Mouse (Mus musculus) thymus, postnatal 0 days (tissue): ENCODE measurements around the gene Commd1. TPM values are rescaled to one million over a fixed set of nuclear protein-coding genes. Genes with fewer than 3 reads are reported as not detected.

Experiments used
- DNase-seq: peaks from one replicate; pipeline ENCODE4 v3.0.0-alpha.2; 2015; ENCODE audit warnings: low spot score
- polyA plus RNA-seq: library from polyadenylated mRNA; unstranded; fragments of >200 nt; fragmentation: Nextera tagmentation; extraction: Ambion mirVana; gene quantifications from 2 replicates; pipeline ENCODE4 v1.2.1, GENCODE M21; 2015

Gene Commd1
- polyA plus RNA-seq, 1 experiment from 2014 or later: 265 TPM

GRCm38 (mm10) chr11:22990393-22991126 lies 8.4 kb upstream of the Commd1 start, which contains the start of gene Cct4:
Gene Cct4 (plus strand): TSS chr11:22990519.
- peak; percentile 83 for DNase-seq

DNA sequence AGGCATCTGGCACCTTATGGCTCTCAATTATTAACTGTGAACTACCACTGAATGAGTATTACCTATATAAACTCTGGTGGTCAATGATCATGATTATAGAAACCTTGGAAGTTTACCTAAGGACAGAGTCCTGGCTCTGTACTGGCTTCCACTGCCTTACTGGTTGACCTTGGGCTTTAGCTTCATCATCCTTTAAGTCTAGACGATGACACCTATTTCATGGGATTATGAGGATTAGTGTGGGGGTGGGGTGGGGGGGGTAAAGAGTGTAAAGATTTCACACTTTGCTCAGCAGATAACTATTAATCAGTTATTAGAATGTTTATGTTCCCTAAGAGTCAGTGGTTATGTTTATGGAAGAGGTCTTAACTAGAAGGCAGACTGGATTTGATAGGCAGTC lies 7.6 kb upstream of the Commd1 start:
- DNase-seq: no peak

DNA sequence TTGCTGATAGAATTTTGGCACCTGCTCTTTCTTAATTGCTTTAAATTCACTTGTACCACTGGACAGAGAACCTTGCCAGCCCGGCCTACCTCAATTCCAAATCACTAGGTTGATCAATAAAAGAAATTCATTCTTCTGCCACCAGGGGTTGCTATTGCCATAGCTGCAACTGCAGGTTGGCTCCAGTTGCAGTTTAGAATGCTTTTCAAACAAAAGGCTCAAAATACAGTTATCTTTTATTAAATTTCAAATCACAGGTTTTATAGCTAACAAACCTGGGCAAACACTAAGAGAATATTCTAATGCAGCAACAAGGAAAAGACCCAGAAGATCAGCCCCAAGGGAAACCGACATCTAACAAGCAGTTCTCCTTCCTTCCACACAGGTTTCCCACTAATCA lies 5.2 kb upstream of the Commd1 start:
- peak; percentile 70 for DNase-seq

- DNase-seq: no peak
These were observed 3.3 kb upstream of the Commd1 start for GRCm38 (mm10) chr11:22985510-22985909.

DNA sequence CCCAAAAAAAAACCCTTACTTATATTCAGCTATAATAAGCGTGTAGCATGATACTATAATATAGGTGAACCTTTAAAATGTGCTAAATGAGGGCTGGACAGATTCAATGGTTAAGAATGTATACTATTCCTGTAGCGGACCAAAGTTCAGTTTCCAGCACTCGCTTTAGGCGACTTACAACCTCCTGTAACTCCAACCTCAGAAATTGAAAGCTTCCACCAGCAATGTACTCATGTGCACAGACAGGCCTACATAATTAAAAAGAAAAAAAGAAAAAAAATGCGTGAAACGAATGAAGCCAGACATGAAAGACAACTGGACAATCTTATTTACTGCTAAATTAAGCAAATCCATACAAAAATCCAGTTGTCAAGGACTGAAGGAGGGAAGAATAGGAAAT lies 664 bp upstream of the Commd1 start:
- no peak for DNase-seq

GRCm38 (mm10) chr11:22981543-22981950 lies 635 bp downstream of the Commd1 start:
- DNase-seq: no peak

GRCm38 (mm10) chr11:22981041-22981440 lies 1.1 kb downstream of the Commd1 start:
- no peak for DNase-seq

GRCm38 (mm10) chr11:22979221-22979620 lies 3.0 kb downstream of the Commd1 start:
- DNase-seq: no peak

- no peak for DNase-seq
These were observed 3.5 kb downstream of the Commd1 start for GRCm38 (mm10) chr11:22978711-22979110.

DNA sequence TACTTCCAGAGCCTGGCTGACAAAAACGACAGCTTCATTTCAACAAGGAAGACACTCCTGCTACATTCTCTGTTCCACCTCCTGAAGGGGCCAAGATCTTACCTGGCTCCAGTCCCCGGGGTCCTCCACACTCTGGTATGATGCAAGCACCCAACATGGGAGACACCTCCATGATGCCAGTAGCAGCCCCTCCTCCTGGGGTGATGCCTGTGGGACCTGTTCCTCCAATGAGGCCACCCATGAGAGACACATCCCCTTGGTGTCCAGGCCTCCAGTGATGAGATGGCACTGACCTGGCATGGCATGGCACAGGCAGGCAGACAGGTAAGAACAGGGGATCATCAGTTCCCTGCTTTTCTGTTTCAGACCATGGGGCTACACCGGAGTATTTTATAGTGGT lies 4.0 kb downstream of the Commd1 start:
- no peak for DNase-seq

GRCm38 (mm10) chr11:22973599-22973998 lies 8.6 kb downstream of the Commd1 start:
- no peak for DNase-seq

DNA sequence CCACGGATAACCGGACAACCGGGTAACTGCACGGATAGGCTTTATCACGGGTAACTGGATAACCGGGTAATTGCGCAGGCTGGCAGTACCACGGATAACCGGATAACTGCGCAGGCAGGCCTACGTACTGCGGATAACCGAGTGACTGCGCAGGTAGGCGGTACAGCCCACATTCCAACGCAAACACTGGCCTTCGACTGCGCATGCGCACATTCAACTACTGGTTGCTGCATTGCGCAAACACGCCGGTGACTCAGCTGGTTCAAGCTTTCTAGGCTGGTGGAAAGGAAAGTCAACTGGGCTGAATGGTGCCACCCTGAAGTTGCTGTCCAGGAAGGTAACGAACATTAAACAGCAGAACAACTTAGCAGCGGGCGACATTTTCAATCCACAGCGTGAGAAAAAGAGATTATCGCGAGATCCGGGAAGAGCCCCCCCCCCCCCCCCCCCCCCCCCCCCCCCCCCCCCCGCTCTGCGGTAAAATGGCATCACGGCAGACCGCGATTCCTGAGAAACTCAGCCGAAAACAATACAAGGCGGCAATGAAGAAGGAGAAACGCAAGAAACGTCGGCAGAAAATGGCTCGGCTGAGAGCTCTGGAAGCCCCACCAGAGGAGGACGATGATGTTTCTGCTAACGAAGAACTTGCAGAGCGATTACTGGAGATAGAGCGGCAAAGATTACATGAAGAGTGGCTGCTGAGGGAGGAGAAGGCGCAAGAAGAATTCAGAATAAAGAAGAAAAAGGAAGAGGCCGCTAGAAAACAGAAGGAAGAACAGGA lies 9.2 kb downstream of the Commd1 start:
- DNase-seq: peak; percentile 80

- peak; percentile 78 for DNase-seq
These were observed 10.1 kb downstream of the Commd1 start, which contains the start of gene Zrsr1 for GRCm38 (mm10) chr11:22971835-22972709. Gene Zrsr1 (plus strand): TSS chr11:22972005.

- no peak for DNase-seq
These were observed 11.6 kb downstream of the Commd1 start for GRCm38 (mm10) chr11:22970546-22970945.

DNA sequence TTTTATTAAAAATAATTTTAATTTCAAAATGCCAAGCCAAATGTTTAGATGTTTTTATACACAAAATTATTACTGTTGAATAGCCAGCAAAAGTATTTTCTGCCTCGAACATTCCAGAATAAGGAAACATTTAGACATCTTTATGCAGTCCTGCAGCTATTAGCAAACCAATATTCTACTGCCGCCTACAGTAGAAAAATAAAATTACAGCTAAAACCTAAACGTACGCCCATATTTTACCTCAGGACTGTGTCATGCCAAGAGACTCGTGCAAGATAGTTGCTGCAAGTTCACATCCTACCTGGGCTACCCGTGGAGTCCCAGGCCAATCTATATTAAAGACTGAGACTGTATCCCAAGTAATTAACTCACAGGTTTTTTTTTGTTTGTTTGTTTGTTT lies 12.7 kb downstream of the Commd1 start:
- peak; percentile 49 for DNase-seq

GRCm38 (mm10) chr11:22965503-22965902 lies 16.7 kb downstream of the Commd1 start:
- peak; percentile 13 for DNase-seq

- no peak for DNase-seq
These were observed 17.8 kb downstream of the Commd1 start for GRCm38 (mm10) chr11:22964401-22964800.

GRCm38 (mm10) chr11:22962101-22962500 lies 20.1 kb downstream of the Commd1 start:
- no peak for DNase-seq

DNA sequence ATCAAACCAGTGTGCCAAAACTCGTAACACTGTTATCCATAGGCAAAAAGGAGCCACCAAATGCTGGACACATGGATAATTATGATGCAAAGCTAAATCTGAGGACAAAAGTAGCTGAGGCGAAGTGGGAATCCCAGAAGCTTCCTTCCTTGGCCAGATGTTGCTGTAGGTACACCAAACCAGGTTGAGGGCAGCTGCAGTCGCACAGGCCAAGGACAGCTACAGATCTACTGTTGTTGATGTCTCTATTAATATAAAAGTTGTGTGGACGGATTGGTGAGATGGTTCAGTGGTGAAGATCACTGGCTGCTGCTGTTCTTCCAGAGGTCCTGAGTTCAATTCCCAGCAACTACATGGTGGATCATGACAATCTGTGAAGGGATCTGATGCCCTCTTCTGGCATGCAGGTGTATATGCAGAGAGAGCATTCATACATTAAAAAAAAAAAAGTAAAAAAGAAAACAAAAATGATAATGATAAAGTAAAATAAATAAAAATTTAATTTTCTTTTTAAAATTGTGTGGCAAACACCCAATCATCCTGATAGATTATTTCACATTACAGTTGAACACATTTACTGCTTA lies 24.3 kb downstream of the Commd1 start:
- DNase-seq: no peak

- peak; percentile 73 for DNase-seq
These were observed 25.4 kb downstream of the Commd1 start for GRCm38 (mm10) chr11:22956830-22957229.

GRCm38 (mm10) chr11:22956346-22956745 lies 25.8 kb downstream of the Commd1 start:
- no peak for DNase-seq
